ENCODE assay signal across 8 mouse cellular contexts in genomic region chr7:38267006-38267680, GRCm38 (mm10). TPM values are rescaled to one million over a fixed set of nuclear protein-coding genes. Genes with fewer than 3 reads are reported as not detected.
A peak's percentile ranks its signal among the peaks of the same experiment; 100 is the strongest.
DNase-seq lines count a peak whose midpoint lies in the region; ATAC-seq and TF ChIP-seq lines count a peak whose summit lies in the region.

No protein-coding gene starts in this region.

- H3K36me3 ChIP-seq in forebrain, embryonic 10.5 days (replicated peaks): peaks cover 66% of the 10 kb centered on the region
- peaks cover 35% of the 10 kb centered on the region for H3K36me3 ChIP-seq in forebrain, embryonic 16.5 days (ENCODE audit: control insufficient read depth, insufficient read depth)
- H3K36me3 ChIP-seq in heart, embryonic 12.5 days: peaks cover 66% of the 10 kb centered on the region
- H3K36me3 ChIP-seq in liver, embryonic 14.5 days (replicated peaks; ENCODE audit: control insufficient read depth, insufficient read depth, low read depth): peaks cover 9% of the 10 kb centered on the region

- peak; percentile 78; the same call in 1 of the 2 replicates for TF ChIP-seq CTCF in cerebellum, adult 2 months (IDR thresholded peaks at IDR 0.05; ENCODE audit: borderline replicate concordance, insufficient read depth, low read depth, low read length)
- peak; percentile 62 for TF ChIP-seq CTCF in liver, embryonic 14.5 days (IDR thresholded peaks at IDR 0.05; ENCODE audit: low read depth)

- WGBS in forebrain, embryonic 10.5 days: 91% methylated on average over 8 of the region's 8 CpGs
- 92% methylated on average over 8 of the region's 8 CpGs for WGBS in forebrain, embryonic 16.5 days
- WGBS in cerebellum, adult 2 months: 49% methylated on average over 8 of the region's 8 CpGs
- WGBS in heart, embryonic 12.5 days: 83% methylated on average over 8 of the region's 8 CpGs
- 73% methylated on average over 8 of the region's 8 CpGs for WGBS in liver, embryonic 14.5 days (ENCODE audit: insufficient replicate concordance)

- no peaks in the 10 kb centered on the region for H3K9me3 ChIP-seq in forebrain, embryonic 10.5 days
- no peaks in the 10 kb centered on the region for H3K9me3 ChIP-seq in forebrain, embryonic 16.5 days (ENCODE audit: control insufficient read depth, low read length)
- no peaks in the 10 kb centered on the region for H3K9me3 ChIP-seq in heart, embryonic 12.5 days (replicated peaks)
- no peaks in the 10 kb centered on the region for H3K9me3 ChIP-seq in liver, embryonic 14.5 days (ENCODE audit: control insufficient read depth, low read length)

- H3K4me2 ChIP-seq in forebrain, embryonic 16.5 days (ENCODE audit: low read length): no peak overlapping the region
- H3K4me2 ChIP-seq in heart, embryonic 12.5 days: no peak overlapping the region
- no peak overlapping the region for H3K4me2 ChIP-seq in liver, embryonic 14.5 days (ENCODE audit: low read depth)

- ATAC-seq in forebrain, embryonic 16.5 days: no peak
- ATAC-seq in heart, embryonic 12.5 days (ENCODE audit: insufficient number of reproducible peaks, low FRiP score): 0 out of 2 replicates have a peak, but pooled peaks have one; percentile 43
- no peak for ATAC-seq in liver, embryonic 14.5 days (ENCODE audit: insufficient read depth)

- H3K9ac ChIP-seq in forebrain, embryonic 16.5 days (replicated peaks; ENCODE audit: low read depth, low read length): no peak overlapping the region
- no peak overlapping the region for H3K9ac ChIP-seq in heart, embryonic 12.5 days
- no peak overlapping the region for H3K9ac ChIP-seq in liver, embryonic 14.5 days (replicated peaks)

- H3K4me3 ChIP-seq in forebrain, embryonic 10.5 days: no peak overlapping the region
- no peak overlapping the region for H3K4me3 ChIP-seq in forebrain, embryonic 16.5 days (replicated peaks; ENCODE audit: low read length)
- H3K4me3 ChIP-seq in cerebellum, adult 2 months (replicated peaks; ENCODE audit: insufficient read depth, low read depth, low read length): no peak overlapping the region
- no peak overlapping the region for H3K4me3 ChIP-seq in heart, embryonic 12.5 days
- H3K4me3 ChIP-seq in liver, embryonic 14.5 days (ENCODE audit: insufficient read depth in 1 of 2, low read depth in 2 of 2, low read length in 2 of 2): no peak overlapping the region

- no peaks in the 10 kb centered on the region for H3K27me3 ChIP-seq in forebrain, embryonic 10.5 days (ENCODE audit: poor library complexity, severe bottlenecking)
- H3K27me3 ChIP-seq in forebrain, embryonic 16.5 days (replicated peaks; ENCODE audit: control insufficient read depth, insufficient read depth, low read length): no peaks in the 10 kb centered on the region
- no peaks in the 10 kb centered on the region for H3K27me3 ChIP-seq in cerebellum, adult 2 months (ENCODE audit: control insufficient read depth, insufficient read depth, low read length)
- H3K27me3 ChIP-seq in heart, embryonic 12.5 days (replicated peaks): no peaks in the 10 kb centered on the region
- H3K27me3 ChIP-seq in liver, embryonic 14.5 days (ENCODE audit: control insufficient read depth, insufficient read depth, low read length): no peaks in the 10 kb centered on the region

- no peak overlapping the region for H3K27ac ChIP-seq in forebrain, embryonic 10.5 days
- no peak overlapping the region for H3K27ac ChIP-seq in forebrain, embryonic 16.5 days (ENCODE audit: low read length)
- H3K27ac ChIP-seq in cerebellum, adult 2 months (ENCODE audit: insufficient read depth, low read length): no peak overlapping the region
- no peak overlapping the region for H3K27ac ChIP-seq in heart, embryonic 12.5 days (ENCODE audit: poor library complexity, severe bottlenecking)
- no peak overlapping the region for H3K27ac ChIP-seq in liver, embryonic 14.5 days

- H3K4me1 ChIP-seq in forebrain, embryonic 10.5 days: peaks cover 18% of the 10 kb centered on the region
- peaks cover 15% of the 10 kb centered on the region for H3K4me1 ChIP-seq in forebrain, embryonic 16.5 days (replicated peaks; ENCODE audit: control insufficient read depth, insufficient read depth, low read length)
- H3K4me1 ChIP-seq in cerebellum, adult 2 months (ENCODE audit: control insufficient read depth, insufficient read depth, low read length): peaks cover 13% of the 10 kb centered on the region
- peaks cover 12% of the 10 kb centered on the region for H3K4me1 ChIP-seq in heart, embryonic 12.5 days (replicated peaks)
- peaks cover 11 to 12% of the 10 kb centered on the region in 2 experiments for H3K4me1 ChIP-seq in liver, embryonic 14.5 days (replicated peaks; ENCODE audit: control insufficient read depth in 2 of 2, insufficient read depth in 2 of 2, low read length in 1 of 2)

- no peak for TF ChIP-seq POLR2A in cerebellum, adult 2 months (IDR thresholded peaks at IDR 0.05; ENCODE audit: borderline replicate concordance, insufficient read depth, low read length)

- TF ChIP-seq EP300 in liver, embryonic 14.5 days (IDR thresholded peaks at IDR 0.05; ENCODE audit: low read depth): no peak

- DNase-seq in forebrain, embryonic 10.5 days (ENCODE audit: extremely low spot score, low spot score): peak; percentile 41
- DNase-seq in right cerebral cortex, adult 2 months (ENCODE audit: low spot score in 2 of 2): peak; percentile 29 to 50
- no peak for DNase-seq in right cerebral cortex, postnatal 25 days
- peak; percentile 77 to 78 for DNase-seq in cerebellum, adult 2 months
- DNase-seq in liver, embryonic 14.5 days (ENCODE audit: low read depth in 3 of 3, low spot score in 3 of 3): no peak
- DNase-seq in right cerebral cortex, postnatal 10 days (ENCODE audit: low spot score in 2 of 2): peak; percentile 42 to 53

RNA-seq across cellular contexts. Expression of gene Pop4, which starts 4.1 kb away (rescaled TPM):
- 92.0 and 98.3 TPM in 2 replicates for polyA plus RNA-seq in forebrain, embryonic 10.5 days (2016; fragmentation: Nextera tagmentation; extraction: Ambion mirVana)
- polyA plus RNA-seq in forebrain, embryonic 16.5 days (2015; fragmentation: Nextera tagmentation; extraction: Ambion mirVana): 88.1 and 91.0 TPM in 2 replicates
- polyA plus RNA-seq in cerebellum, adult 2 months (2012; rRNA removed): 36.8 and 39.3 TPM in 2 replicates
- polyA plus RNA-seq in heart, embryonic 12.5 days (2016; fragmentation: Nextera tagmentation; extraction: Ambion mirVana): 41.6 and 42.4 TPM in 2 replicates
- polyA plus RNA-seq in liver, embryonic 14.5 days (2012; rRNA removed): 6.0 and 8.5 TPM in 2 replicates
- polyA plus RNA-seq in liver, embryonic 14.5 days (2014; fragmentation: Nextera tagmentation; extraction: Ambion mirVana): 12.7 and 14.2 TPM in 2 replicates

RNA-seq across cellular contexts. Expression of gene Plekhf1, which starts 39.3 kb away (rescaled TPM):
- 2.5 and 2.6 TPM in 2 replicates for polyA plus RNA-seq in forebrain, embryonic 10.5 days (2016; fragmentation: Nextera tagmentation; extraction: Ambion mirVana)
- polyA plus RNA-seq in forebrain, embryonic 16.5 days (2015; fragmentation: Nextera tagmentation; extraction: Ambion mirVana): 0.42 and 0.71 TPM in 2 replicates
- polyA plus RNA-seq in cerebellum, adult 2 months (2012; rRNA removed): 8.2 and 10.2 TPM in 2 replicates
- polyA plus RNA-seq in heart, embryonic 12.5 days (2016; fragmentation: Nextera tagmentation; extraction: Ambion mirVana): 1.7 TPM in 2 replicates
- polyA plus RNA-seq in liver, embryonic 14.5 days (2012; rRNA removed): 0.24 and 0.26 TPM in 2 replicates
- 0.37 and 0.38 TPM in 2 replicates for polyA plus RNA-seq in liver, embryonic 14.5 days (2014; fragmentation: Nextera tagmentation; extraction: Ambion mirVana)

Comparison
In these comparisons a context has a peak if more than half of its experiments do, and no peak if none do; other contexts are left out.
1. DNase-seq: peak in forebrain, embryonic 10.5 days (single experiment), right cerebral cortex, adult 2 months (2 of 2), cerebellum, adult 2 months (2 of 2) and right cerebral cortex, postnatal 10 days (2 of 2); none in right cerebral cortex, postnatal 25 days (single experiment) and liver, embryonic 14.5 days (0 of 3).